Mouse (Mus musculus): ENCODE data around the gene Fgfr2.

Fgfr2 gene

DNA sequence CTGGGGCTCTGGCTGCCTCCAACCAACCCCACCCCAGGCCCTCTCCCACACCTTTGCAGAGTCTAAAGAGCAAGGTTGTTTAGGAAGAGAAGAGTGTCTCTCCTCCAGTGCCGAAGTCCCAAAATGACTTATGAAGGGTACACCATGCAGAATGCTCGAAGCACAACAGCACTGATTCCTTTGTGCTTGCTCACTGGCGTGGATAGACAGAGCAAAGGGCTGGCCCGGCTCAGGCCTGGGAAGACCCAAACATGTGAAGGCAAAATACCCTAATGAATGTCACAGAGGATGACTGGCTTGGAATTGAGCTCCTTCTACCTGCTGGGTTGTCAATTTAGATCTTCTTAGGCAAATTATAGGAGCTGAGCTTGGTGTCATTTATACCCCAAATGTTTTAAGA is 2914.5 kb downstream of the Fgfr2 start:
- DNase-seq: no peak

DNA sequence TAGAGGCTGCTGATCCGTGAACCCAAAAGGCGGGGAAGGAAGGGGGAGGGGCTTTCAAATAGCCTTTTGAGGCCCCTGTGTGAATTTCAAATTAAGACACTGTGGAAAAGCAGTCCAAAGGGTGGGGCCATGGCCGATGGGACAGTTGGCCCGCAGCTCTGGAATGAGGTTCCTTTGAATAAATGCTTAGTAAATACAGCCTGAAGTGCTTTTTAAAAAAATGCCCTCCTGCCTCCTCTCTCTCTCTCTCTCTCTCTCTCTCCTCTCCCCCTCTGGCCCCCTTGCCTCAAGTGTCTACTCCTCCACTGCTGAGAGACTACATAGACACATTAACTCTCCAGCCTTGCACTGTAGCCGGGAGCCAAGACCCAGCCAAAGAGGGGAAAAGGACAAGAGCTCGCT is 2917.0 kb downstream of the Fgfr2 start:
- DNase-seq: peak; percentile 69

DNA sequence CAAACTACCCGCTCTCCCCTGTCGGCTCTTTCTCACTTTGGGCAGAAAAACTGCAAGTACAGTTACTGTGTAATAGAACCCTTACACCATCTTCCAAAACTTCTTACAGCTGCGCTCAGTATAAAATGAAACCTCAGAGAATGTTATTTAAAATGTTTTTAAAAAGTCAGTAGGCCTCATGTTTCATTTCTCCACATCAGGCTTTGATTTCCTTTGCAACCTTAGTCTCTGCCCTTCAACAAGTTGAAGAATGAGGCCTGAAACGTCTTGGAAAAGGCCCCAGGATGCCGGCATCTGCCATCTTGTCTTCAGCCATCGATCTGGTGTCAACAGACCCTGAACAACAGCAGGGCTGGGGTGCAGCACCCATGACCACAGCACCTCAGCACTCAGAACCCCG is 2918.0 kb downstream of the Fgfr2 start:
- DNase-seq: no peak

DNA sequence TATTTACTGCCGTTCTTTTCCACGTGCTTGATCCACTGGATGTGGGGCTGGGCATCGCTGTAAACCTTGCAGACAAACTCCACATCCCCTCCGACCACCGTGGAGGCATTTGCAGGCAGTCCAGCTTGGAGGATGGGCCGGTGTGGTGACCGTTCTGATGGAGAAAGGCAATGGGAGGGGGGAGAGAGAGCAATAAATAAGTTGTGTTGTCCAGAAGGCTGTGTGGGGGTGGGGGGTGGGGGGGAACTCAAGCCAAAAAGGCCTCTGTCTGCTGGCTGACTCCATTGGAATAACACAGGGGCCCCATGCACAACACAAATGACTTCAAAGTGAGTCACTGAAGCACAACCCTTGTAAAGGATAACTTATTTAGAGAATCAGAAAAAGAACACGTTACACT is 2922.1 kb downstream of the Fgfr2 start:
- DNase-seq: no peak

DNA sequence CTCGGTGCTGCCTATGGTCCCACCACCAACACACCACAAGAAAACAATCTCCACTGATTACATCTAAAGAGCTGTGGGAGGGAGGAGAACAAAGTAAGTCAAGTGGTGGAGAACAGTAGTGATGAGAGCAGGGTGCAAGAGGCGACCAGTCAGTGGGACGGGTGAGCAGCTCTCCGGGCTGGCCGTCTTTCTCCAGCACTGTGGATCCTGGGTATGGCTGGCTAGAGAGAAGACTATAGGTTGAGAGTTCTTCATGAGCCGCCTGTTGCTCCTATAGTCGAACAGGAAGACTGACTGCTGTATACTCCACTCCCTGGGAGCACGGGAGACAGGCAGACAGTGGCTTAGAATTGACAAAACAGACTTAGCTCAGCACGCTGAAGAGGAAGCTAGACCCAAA is 2923.2 kb downstream of the Fgfr2 start:
- no peak for DNase-seq

DNA sequence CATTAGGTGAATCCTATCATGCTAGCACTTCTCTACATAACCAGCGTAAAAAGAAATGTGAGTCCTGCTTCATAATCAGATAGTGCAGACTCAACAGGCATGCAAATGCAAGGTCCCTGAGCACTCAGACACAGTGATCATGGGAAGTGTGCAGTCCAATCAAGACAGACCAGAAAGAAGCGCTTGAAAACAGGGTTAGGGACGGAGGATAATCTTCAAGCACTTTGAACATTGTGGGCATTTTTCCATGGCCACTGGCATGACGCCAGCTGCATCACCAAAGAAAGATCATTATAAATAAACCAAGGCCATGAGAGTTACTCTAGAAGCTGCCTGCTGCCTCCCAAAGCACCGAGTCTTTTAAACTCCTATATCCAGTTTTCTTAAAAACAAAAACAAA is 2923.8 kb downstream of the Fgfr2 start:
- no peak for DNase-seq

DNA sequence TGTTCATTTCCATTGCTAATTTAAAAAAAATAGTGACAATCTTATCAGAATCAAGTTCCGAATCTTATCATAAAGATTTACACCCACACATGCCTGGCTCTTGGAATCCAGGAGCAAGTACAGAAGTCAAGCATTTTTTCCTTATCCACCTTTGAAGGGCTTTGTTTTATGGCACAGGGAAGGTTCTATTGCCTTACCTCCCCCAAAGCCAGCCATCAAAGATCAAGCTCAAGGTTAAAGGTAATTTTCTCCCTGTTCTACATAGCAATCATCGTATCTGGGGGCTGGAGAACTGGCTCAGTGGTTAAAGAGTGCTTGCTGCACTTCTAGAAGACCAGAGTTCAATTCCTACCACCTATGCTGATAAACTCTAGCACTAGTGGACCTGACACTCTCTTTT is 2928.1 kb downstream of the Fgfr2 start:
- DNase-seq: no peak

DNA sequence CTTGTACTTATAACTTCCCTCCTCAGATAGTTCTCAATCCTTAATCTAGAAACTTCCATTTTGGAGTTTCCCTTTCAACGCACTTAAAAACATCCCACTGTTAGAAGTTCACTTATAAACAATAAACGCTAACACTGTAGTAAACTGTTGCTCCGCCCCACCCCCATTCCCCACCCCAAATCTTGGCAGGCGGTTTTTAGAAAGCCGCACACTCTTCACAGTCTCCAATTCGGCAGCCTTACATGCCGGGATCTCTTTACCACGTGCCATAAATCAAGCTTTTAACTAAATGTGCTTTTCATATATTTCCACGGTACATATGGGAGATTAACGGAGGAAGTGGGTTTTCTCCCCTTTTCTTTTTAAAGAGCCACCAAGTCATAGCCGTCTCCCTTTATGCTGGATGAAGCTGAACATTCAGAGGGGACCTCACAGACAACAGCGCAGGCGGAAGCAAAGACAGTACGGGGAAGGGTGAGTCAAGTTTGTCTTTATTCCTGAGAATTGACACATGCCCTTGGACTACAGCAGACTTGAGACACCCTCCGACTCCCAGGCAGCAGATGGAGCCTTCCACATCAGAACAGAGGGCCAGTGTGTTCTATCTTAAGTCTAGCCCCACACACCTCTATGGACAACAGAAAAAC is 2932.7 kb downstream of the Fgfr2 start:
- DNase-seq: no peak

DNA sequence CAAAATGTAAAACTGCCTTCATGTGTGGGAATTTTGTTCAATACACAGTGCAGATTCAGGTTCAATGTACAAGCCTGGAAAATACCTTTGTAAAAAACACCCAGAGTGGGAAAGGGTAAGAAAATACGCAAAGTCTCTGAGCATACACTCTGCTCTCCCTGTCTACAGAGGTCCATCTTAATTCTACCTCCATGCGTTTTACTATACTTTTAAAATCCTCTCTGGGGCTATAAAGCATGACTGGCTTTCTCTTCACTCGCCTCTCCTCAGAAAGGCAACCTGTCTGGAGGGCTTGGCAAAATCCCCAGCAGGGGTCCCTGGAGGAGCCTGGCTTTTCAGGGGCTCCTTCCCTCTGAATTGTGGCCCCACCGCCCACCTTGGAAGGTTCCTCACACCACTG is 2933.2 kb downstream of the Fgfr2 start:
- DNase-seq: no peak

DNA sequence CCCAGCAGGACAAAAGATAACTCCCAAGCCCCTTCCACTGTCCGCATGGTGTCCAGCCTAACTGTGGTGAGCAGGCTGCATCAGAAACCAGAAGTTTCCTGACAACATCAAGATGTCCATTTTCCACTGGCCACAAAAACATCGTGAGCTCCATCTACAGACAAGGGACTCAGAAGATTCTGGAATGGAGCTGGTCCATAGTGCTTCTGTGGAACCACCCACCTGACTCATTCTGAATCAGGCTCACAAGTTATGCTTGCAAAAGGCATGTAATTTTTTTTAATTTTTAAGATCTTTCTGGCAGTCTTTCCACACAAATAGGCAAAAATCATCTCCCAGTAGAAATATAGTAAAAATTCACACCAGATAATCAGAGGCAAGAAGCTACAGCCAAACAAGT is 2935.0 kb downstream of the Fgfr2 start:
- no peak for DNase-seq

DNA sequence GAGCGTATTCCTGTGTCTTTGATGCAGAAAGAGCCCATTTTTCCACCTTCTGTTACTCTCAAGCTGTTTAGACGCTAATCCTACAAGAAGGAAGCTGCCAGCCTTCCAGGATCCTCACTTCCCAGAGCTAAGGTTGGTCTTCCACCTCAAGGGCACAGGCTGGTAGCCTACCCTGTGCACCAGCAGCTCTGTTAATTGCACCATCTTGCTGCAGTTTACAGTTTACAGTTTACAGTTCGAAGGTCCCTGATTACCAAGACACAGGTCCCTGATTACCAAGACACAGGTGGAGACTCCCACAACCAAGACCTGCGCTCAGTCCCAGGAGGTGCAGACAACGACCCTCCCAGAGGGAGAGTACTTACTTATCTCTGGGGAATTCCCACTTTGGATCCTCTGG is 2938.3 kb downstream of the Fgfr2 start:
- DNase-seq: no peak

DNA sequence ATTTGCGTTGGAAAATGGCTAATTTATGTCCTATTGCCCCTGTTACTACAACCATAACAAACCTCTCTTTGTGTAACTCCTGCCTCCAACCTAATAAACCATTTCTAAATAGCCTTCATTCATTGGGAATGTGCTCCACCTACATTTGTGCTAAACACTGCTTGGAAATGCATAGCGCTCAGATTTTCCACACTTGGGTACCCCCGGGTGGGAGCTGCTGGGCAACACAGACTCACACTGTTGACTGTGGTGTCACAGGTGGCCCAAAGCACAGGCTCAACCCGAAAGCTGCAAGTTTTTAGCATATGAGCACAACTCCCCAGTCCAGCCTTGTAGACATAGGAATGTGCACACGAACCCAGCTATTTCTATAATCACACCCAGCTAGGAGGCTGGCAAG is 2939.2 kb downstream of the Fgfr2 start:
- DNase-seq: no peak

DNA sequence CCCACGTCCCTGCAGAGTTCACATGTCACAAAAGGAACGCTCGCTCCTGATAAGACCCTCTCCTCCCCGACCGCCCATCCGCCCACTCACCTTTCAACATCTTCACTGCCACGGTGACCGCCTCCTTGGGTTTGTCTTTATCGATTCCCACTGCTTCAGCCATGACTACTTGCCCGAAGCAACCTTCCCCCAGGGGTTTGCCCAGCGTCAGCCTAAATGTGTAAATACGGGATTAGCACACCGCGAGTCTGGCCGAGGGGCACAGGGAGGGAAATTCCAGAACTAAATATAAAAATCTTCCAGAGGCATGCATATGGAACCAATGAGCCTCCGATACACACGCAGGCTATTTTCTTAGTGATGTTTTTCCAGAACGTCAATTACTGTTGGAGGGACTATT is 2940.6 kb downstream of the Fgfr2 start:
- no peak for DNase-seq

DNA sequence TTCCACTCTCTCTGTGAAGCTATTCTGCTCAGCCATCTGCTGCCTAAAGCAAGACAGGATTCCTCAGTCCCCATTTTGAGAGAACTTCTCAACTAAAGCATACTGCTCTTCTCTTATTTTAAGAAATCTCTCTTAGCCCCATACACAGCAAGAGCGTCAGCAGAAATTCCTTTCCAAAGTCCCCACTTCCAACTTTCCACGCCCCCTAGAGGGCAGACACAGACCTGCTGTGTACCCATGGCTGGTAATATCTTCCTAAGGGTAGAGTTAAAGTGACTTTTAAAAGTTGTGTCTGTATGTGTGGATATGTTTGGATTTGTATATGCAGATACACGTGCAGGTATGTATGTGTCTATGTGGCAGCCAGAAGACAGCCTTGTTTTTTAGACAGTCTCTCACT is 2944.2 kb downstream of the Fgfr2 start:
- DNase-seq: no peak

DNA sequence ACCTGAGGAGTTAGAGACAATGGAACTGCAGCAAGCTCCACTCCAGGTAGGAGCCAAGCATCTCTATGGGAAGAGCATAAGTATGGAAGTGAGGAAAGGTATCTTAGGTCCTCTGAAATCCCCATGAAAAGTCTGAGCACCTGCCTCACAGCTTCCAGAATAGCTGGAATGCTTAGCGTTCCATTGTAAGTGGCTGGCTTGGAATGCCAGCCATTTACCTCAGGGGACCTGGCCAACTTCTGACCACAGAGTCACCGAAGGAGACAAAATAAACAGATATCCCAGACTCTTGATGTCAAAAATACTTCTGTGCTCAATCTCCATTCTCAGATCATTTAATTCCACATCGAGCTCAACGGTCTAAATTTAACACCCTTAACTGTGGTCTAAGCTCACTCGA is 2946.1 kb downstream of the Fgfr2 start:
- peak; percentile 42 for DNase-seq

DNA sequence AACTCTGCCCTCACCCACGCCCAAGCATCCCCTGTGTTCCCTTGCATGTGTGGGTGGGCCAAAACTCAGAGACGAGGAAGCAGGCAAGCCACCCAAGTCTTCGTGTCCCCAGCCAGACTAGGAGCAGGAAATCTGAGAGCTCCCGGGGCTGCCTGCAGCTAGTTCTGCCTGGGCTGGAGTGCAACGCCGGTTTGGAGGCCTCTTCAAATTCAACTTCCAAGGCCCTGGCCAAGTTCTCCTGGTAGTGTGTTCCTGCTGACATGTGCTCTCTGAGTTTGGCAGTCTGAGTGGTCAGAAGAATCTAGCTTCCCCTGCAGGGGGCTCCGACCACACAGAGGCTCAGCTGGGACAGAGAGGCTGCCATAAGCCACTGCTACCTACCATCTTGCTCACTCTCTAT is 2948.6 kb downstream of the Fgfr2 start:
- DNase-seq: no peak

DNA sequence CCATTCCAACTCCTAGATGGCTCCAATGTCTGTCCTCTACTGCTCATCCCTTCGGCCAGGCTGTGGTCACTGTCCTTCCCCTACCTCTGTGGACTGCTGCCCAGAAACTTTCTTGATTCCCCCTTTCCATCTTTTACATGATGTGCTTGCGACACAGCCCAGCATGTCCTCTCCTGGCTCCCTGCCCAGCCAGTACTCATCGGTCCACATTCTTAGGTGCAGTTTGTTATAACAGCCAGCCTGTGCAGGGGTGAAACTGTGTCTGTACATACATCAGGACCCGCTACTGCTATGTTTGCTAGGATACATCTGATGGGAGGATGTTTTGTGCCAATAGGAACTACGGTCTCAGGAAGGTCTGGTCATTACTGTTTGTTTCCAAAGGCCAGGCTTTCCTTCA is 2949.2 kb downstream of the Fgfr2 start:
- no peak for DNase-seq

DNA sequence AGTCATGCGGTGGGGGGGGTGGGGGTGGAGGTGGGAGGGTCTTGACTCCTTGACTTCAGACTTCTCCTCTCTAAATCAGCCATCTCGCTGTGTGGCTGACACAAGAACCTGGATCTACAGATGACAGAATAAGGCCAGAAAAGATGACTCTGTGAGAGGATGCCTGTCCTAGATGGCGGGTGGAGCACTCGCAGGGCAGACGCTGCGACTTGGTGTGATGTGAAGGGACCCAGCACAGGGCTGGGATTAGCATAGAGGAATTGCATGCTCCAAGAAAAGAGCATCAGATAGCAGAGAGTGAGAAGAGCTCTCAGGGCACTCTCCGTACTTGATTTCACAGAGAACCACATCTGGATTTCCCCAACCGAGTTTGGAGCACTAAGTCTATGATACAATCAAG is 2953.0 kb downstream of the Fgfr2 start:
- DNase-seq: no peak

DNA sequence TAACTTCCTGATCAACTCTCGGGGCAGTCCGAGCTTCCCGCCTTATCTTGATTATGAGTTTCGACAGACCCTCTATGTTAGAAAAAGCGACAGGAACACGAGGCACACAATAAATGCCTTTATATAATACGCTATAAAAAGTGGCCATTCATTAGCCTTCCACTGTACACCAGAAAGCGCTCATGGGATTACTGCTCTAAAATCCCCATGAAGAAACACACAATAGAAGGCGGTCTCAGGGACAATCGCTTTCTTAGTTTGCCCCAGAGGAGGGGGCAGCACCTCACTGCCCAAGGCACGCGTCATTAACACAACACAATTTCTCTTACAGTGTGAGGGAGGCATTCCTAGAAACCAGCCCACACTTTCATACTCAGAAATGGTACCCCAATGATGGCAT is 2954.9 kb downstream of the Fgfr2 start:
- DNase-seq: no peak

DNA sequence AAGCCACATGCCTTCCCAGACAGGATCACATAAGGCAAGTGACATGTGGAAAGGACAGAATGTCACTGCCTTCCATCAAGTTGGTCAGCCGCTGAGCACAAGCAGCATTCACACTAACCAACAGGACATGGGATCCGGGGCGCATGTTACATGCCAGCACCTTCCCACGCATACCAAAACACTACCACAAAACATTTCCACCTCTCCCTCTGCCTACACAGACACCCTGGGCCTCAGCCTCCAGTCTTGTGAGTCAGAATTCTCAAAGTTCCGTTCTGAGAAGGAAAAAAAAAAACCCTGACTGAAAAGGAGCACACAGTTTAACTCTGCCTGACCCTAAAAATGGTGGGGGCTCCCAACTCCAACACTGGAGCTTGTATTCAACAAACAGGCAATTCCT is 2955.9 kb downstream of the Fgfr2 start:
- no peak for DNase-seq

DNA sequence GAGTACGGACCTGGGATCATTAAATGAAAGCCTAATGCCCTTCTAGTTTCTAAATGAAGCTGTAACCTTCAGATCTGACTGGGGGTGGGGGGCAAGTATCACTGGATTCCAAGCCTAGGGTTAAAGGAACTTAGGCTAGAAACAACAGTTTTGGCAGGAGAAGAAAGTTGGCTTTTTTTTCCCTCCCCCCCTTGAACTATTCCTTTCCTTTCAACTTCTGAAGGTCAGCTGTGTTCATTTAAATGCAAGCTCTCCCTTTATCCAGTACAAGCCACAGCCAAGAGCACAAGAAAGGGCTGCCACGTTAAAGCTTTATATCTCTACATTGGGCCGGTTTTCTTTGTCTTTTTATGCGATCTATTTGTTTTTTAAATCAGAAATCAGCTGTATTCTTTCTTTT is 2957.0 kb downstream of the Fgfr2 start:
- no peak for DNase-seq

DNA sequence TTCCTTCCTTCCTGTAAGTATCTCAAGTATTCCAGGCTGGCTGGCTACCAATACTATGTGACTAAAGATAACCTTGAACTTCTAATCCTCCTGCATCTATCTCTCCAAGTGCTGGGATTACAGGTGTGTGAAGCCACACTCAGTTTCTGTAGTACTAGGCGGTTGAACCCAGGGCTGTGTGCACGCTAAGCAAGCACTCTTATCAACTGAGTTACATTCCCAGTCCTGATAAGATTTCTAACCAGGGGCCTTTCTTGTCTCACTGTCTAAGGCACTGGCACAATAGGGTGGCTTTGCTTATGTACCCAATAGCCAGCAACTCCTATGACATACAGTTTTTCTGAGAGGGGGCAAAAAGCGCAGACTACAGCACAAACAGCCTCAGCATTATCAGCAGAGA is 2957.7 kb downstream of the Fgfr2 start:
- no peak for DNase-seq

DNA sequence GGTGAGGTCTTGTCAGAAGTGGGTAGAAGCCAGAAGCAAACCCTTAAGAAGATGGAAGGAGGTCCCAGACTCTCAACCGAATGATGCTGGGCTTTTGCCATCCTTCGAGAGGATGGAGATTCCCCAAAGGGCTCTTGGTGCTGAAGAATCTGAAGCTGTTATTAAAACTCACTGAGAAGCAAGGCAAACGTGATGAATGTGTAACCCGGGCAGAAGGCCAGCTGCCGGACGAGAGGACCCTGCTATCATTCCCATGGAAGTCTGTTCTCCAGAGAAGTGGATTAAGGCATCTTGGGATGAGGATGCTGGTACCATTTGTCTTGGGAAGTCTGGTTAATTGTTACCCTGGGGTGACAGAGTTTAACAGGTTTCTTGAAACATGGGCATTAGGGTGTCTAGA is 2960.4 kb downstream of the Fgfr2 start:
- DNase-seq: no peak

DNA sequence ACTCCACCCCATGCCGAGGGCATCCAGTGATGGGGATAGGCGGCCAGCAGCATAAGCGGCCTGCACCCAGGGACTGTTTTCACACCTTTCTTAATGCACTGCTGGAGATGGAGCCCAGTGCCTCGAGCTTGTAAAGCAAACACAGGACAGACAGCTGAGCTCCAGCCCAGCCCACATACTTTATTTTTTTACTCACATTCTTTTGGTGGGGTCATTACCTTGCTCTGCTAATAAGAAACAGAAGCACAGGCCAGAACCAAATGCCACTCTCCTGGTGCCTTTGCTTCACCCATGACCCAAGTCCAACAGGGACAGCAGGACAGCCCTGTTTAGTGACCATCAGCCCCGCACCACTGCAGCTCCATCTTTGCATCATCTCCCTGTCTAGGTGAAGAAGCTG is 2961.6 kb downstream of the Fgfr2 start:
- DNase-seq: peak; percentile 47

DNA sequence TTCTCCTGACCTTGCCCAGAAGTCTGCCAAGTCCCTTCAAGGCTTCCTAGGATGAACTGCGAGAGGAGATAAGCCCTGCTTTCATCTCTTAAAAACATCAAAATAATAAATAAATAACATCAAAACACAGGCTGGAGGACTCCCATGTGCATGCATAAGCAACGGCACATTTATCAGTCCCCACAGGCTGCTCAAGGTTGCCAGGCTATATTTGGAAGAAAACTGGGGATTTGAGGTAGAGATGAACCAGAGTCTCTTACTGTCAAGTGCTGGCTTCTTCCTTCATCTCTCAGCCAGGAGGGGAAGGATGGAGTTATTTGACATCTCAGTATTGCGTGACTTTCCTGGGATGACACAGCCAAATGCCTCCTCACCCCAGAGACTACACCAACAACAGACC is 2964.3 kb downstream of the Fgfr2 start:
- DNase-seq: no peak

Data from kidney, adult 11 months (tissue).